Mouse (Mus musculus): ENCODE results near the gene Man2a2. TPM values are rescaled to one million over a fixed set of nuclear protein-coding genes. Genes with fewer than 3 reads are reported as not detected.
A peak's percentile ranks its signal among the peaks of the same experiment; 100 is the strongest.

Man2a2 gene
- total and polyA plus RNA-seq, 2 experiments from 2014 or later, result 16.6 to 70.2 TPM

DNA sequence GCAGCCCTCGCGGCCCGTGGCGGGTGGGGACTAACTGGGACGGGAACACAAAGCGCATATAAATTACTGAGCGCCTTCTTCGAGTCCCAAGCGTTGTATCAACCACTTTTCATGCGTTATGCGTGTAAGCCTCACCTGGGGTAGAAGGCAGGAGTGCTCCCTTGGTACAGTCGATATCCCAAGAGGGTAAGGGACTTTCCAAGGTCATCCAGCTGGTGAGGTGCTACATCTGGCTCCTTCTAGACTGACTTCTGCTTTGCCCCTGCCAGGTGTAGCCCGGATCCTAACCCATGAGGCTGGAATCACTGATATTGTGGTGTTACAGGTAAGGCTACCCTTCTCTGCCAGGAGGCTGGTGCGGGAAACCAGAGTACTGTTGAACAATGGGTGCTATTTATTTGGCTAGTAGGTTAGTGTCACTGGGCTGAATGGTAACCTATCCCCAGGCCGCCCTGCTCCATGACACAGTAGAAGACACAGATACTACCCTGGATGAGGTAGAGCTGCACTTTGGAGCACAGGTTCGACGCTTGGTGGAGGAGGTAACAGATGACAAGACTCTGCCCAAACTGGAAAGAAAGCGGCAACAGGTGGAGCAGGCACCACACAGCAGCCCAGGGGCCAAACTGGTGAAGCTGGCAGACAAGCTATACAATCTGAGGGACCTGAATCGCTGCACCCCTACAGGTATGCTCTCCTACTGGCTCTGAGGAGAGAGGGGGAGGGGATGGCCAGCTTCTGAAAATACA, 27.7 kb downstream of the Man2a2 start:
- peak overlapping the region; percentile 82 for H3K27ac ChIP-seq (ENCODE audit: low read depth, low read length)
- DNase-seq (ENCODE audit: low spot score) (no peak), ATAC-seq (ENCODE audit: low FRiP score) (peak; percentile 12; the same call in 1 of the 2 replicates)
- H3K27me3 ChIP-seq (ENCODE audit: insufficient read depth, low read length), result no peaks in the 10 kb centered on the region
- H3K4me3 ChIP-seq (ENCODE audit: low read depth, low read length), result peak overlapping the region; percentile 46
- H3K4me2 ChIP-seq (ENCODE audit: low read depth, low read length, poor library complexity, severe bottlenecking), result peak overlapping the region; percentile 64
- no peaks in the 10 kb centered on the region for H3K36me3 ChIP-seq (ENCODE audit: insufficient read depth, low read length)
- peaks cover 22% of the 10 kb centered on the region; the same call in 1 of the 2 replicates for H3K4me1 ChIP-seq (ENCODE audit: insufficient read depth, low read length)
- 26% methylated on average over 19 of the region's 19 CpGs for WGBS
- no peaks in the 10 kb centered on the region for H3K9me3 ChIP-seq (ENCODE audit: low read length)
- H3K9ac ChIP-seq (replicated peaks; ENCODE audit: low read length, poor library complexity, severe bottlenecking), result peak overlapping the region; percentile 82
- no peak for TF ChIP-seq CTCF (IDR thresholded peaks at IDR 0.05)

DNA sequence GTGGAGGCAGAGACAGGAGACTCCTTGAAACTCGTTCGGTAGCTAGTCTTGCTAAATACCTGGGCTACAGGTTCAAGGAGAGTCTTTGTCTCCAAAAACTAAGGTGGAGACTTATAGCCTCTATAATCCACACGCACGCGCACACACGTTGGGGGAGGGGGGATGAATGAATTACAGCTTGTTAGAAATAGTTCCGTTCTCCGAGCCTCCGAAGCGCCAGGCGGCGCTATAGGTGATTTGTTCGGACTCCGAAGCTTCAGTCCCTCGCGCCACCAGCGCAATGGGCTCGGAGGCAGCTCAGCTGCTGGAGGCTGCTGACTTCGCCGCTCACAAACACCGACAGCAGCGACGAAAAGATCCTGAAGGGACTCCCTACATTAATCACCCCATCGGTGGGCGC, 28.3 kb downstream of the Man2a2 start, which contains the start of gene Hddc3:
Gene Hddc3 (plus strand): TSS at position 247 of the 400 bp plus-strand sequence.
- ATAC-seq (ENCODE audit: low FRiP score) (peak; percentile 51), DNase-seq (ENCODE audit: low spot score) (peak; percentile 99)
- H3K27ac ChIP-seq (ENCODE audit: low read depth, low read length), result peak within 1 kb of the TSS; percentile 82
- WGBS, result under 1% methylated on average over 25 of the region's 25 CpGs
- H3K4me3 ChIP-seq (ENCODE audit: low read depth, low read length), result peak within 1 kb of the TSS; percentile 46
- TF ChIP-seq CTCF (IDR thresholded peaks at IDR 0.05), result peak; percentile 89
- peaks cover 28% of the 10 kb centered on the region; the same call in 1 of the 2 replicates for H3K4me1 ChIP-seq (ENCODE audit: insufficient read depth, low read length)
- no peaks in the 10 kb centered on the region for H3K27me3 ChIP-seq (ENCODE audit: insufficient read depth, low read length)
- peak within 1 kb of the TSS; percentile 82 for H3K9ac ChIP-seq (replicated peaks; ENCODE audit: low read length, poor library complexity, severe bottlenecking)
- H3K36me3 ChIP-seq (ENCODE audit: insufficient read depth, low read length), result no peaks in the 10 kb centered on the region
- peak within 1 kb of the TSS; percentile 64 for H3K4me2 ChIP-seq (ENCODE audit: low read depth, low read length, poor library complexity, severe bottlenecking)
- H3K9me3 ChIP-seq (ENCODE audit: low read length), result no peaks in the 10 kb centered on the region

DNA sequence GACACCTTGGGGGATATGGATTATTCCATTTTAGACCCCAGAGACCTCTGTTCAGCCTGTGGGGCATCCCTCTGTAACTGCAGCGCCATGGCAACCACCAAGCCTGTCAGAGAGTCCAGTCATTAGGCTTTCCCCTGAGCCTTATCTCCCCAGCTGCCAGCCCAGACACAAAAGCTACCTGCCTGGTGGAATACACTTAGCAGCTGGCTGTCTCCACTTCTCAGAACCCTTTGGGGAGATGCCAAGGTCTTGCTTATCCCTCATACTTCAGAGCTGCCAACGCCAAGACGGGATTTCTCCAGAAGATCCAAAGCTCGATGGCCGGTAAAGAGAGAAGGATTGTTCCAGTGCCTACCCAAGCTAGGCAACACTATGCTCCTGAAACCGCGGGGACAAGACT, 29.4 kb downstream of the Man2a2 start:
- Histone ChIP-seq H3K9ac (replicated peaks; ENCODE audit: low read length, poor library complexity, severe bottlenecking) (no peak overlapping the region), H3K4me2 (ENCODE audit: low read depth, low read length, poor library complexity, severe bottlenecking) (no peak overlapping the region; the same call in 1 of the 2 replicates), H3K4me3 (ENCODE audit: low read depth, low read length) (no peak overlapping the region), H3K27me3 (ENCODE audit: insufficient read depth, low read length) (no peaks in the 10 kb centered on the region), H3K36me3 (ENCODE audit: insufficient read depth, low read length) (0 out of 2 replicates have a peak, but pooled peaks cover 3% of the 10 kb centered on the region), H3K27ac (ENCODE audit: low read depth, low read length) (no peak overlapping the region), H3K4me1 (ENCODE audit: insufficient read depth, low read length) (peaks cover 28% of the 10 kb centered on the region; the same call in 1 of the 2 replicates), H3K9me3 (ENCODE audit: low read length) (no peaks in the 10 kb centered on the region)
- ATAC-seq (ENCODE audit: low FRiP score), result no peak
- no peak for TF ChIP-seq CTCF (IDR thresholded peaks at IDR 0.05)
- DNase-seq (ENCODE audit: low spot score), result no peak
- 56% methylated on average over 7 of the region's 7 CpGs for WGBS

DNA sequence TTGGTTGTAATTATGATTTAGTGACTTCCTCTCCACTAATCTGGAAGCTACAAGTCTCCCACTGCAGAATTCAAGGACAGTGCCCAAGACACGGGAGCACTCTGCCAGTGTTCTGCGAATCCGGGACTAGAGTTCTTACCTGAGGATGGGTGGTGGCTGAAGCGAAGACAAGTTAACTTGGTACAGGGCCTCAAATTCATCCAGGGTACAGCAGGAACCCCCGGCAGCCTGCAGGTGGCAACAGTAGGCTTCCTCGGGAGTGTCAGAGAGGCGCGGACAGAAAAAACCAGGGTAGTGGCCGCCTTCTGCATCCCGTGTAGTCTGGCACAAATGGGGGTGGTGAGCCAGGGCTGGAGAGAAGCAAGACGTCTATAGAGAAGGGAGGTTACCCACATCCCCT, 30.4 kb downstream of the Man2a2 start, which contains the start of gene Unc45a:
Gene Unc45a (minus strand): TSS at position 213 of the 400 bp plus-strand sequence.
- peak; percentile 58 for ATAC-seq (ENCODE audit: low FRiP score)

DNA sequence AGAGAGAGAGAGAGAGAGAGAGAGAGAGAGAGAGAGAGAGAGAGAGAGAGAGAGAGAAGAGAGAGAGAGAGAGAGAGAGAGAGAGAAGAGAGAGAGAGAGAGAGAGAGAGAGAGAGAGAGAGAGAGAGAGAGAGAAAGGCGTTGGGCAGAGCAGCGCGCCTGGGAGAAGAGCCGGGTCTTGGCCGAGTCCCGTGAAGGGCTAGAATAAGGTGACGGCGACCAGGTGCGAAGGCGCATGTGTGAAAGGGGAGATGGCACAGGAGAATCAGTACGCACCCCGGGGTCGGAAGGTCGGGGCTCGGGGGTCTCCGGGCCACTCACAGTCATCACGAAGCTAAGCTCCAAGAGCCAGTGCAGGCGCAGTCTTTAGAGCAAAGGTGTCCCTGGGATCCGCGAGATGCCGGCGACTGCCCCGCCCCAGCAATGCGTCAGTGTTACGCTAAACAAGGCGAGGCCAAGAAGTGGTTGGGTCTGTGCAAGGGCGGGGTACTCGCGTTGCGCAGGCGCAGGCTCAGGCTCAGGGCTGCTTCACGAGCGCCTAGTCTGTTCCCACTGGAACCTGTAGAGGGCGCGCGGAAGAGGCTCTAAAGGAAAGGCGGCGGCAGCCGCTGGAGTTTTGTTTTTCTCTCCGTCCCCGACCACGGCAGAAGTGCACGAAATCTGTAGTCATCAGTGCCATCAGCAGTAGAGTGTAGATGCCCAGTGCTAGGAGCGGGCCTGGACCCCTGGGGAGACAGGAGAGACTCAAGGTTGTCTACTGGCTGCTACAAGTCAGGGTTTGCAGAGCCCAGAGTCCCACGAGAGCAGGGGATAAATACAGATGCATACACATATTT, 31.2 kb downstream of the Man2a2 start:
- no peaks in the 10 kb centered on the region for H3K9me3 ChIP-seq (ENCODE audit: low read length)
- no peaks in the 10 kb centered on the region for H3K27me3 ChIP-seq (ENCODE audit: insufficient read depth, low read length)
- peak; percentile 91 for TF ChIP-seq CTCF (IDR thresholded peaks at IDR 0.05)
- H3K9ac ChIP-seq (replicated peaks; ENCODE audit: low read length, poor library complexity, severe bottlenecking), result peak overlapping the region; percentile 79
- H3K4me2 ChIP-seq (ENCODE audit: low read depth, low read length, poor library complexity, severe bottlenecking), result peak overlapping the region; percentile 82
- peak overlapping the region; percentile 53 for H3K4me3 ChIP-seq (ENCODE audit: low read depth, low read length)
- H3K27ac ChIP-seq (ENCODE audit: low read depth, low read length), result peak overlapping the region; percentile 90
- H3K4me1 ChIP-seq (ENCODE audit: insufficient read depth, low read length), result peaks cover 28% of the 10 kb centered on the region; the same call in 1 of the 2 replicates
- ATAC-seq (ENCODE audit: low FRiP score), result peak; percentile 96
- peaks cover 21% of the 10 kb centered on the region for H3K36me3 ChIP-seq (ENCODE audit: insufficient read depth, low read length)
- under 1% methylated on average over 45 of the region's 45 CpGs for WGBS
- peak; percentile 97 for DNase-seq (ENCODE audit: low spot score)

More for the DNA sequence above, 30.4 kb downstream of the Man2a2 start, which contains the start of gene Unc45a:
- peak; percentile 78 for TF ChIP-seq CTCF (IDR thresholded peaks at IDR 0.05)
- peak; percentile 77 for DNase-seq (ENCODE audit: low spot score)
- Histone ChIP-seq H3K4me3 (ENCODE audit: low read depth, low read length) (peak within 1 kb of the TSS; percentile 53), H3K4me1 (ENCODE audit: insufficient read depth, low read length) (peaks cover 28% of the 10 kb centered on the region; the same call in 1 of the 2 replicates), H3K27ac (ENCODE audit: low read depth, low read length) (peak within 1 kb of the TSS; percentile 90), H3K9me3 (ENCODE audit: low read length) (no peaks in the 10 kb centered on the region), H3K9ac (replicated peaks; ENCODE audit: low read length, poor library complexity, severe bottlenecking) (peak within 1 kb of the TSS; percentile 79), H3K36me3 (ENCODE audit: insufficient read depth, low read length) (peaks cover 13% of the 10 kb centered on the region), H3K4me2 (ENCODE audit: low read depth, low read length, poor library complexity, severe bottlenecking) (peak within 1 kb of the TSS; percentile 82), H3K27me3 (ENCODE audit: insufficient read depth, low read length) (no peaks in the 10 kb centered on the region)
- WGBS, result 4% methylated on average over 11 of the region's 11 CpGs
